Mouse (Mus musculus) cerebellum, postnatal 25 days (tissue): ENCODE measurements at regions not wholly inside any gene's neighbourhood (a gene's known extent, or its start where the extent isn't known, plus 50 kb on each side); places are given as distances from the start of the nearest gene placed in this dataset.
A peak's percentile ranks its signal among the peaks of the same experiment; 100 is the strongest.
"Not testable (repeated sequence)": the region's sequence is repeated elsewhere in the genome, so short reads cannot be mapped to it uniquely, and the experiment has no call there.

Source experiments
- DNase-seq, 2 experiments: peaks; one replicate each; pipeline ENCODE4 v3.0.0; 2021; ENCODE audit warnings: mixed read lengths in 2 of 2

DNA sequence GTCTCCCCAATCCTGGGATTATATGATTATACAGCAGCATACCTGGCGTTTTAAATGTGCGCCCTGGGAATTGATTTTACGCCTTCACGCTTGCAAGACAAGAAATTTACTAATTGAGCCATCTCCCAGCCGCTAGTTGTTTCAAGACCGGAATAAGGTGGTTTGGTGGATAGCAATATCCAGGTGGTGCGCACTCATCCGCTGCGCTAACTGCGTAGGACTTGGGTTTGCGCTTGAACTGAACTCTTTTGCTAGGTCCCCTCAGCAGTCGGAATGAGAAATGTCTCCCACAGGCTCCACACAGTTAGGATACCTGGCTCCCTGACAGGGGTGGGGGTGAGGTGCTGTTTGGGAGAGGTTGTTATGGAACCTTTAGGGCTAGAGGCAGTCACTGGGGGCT is 136.4 kb upstream of the Rybp start:
- no peak for DNase-seq

DNA sequence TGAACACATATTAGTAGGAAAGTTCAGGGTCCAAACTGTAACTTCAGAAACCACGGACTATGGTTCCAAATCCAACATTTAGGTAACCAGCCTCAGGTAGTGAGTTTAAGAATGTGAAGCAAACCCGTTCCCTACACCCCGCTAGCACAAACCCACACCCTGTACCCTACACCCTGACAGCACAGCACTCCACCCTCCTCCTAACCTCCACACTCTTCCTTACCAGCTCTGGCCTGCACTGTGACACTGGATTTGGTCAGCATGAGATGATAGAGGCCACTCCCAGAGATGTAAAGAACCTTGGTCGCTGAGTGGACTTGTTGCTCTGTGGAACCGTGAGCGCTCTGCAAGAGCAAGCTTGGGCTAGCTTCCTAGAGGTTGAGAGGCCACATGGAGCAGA is 135.3 kb upstream of the Rybp start:
- DNase-seq = no peak

- DNase-seq = no peak
Measured at GRCm38 (mm10) chr6:100421706-100422578, 134.7 kb upstream of the Rybp start.

GRCm38 (mm10) chr6:100420602-100421001 is 133.3 kb upstream of the Rybp start:
- DNase-seq = no peak

DNA sequence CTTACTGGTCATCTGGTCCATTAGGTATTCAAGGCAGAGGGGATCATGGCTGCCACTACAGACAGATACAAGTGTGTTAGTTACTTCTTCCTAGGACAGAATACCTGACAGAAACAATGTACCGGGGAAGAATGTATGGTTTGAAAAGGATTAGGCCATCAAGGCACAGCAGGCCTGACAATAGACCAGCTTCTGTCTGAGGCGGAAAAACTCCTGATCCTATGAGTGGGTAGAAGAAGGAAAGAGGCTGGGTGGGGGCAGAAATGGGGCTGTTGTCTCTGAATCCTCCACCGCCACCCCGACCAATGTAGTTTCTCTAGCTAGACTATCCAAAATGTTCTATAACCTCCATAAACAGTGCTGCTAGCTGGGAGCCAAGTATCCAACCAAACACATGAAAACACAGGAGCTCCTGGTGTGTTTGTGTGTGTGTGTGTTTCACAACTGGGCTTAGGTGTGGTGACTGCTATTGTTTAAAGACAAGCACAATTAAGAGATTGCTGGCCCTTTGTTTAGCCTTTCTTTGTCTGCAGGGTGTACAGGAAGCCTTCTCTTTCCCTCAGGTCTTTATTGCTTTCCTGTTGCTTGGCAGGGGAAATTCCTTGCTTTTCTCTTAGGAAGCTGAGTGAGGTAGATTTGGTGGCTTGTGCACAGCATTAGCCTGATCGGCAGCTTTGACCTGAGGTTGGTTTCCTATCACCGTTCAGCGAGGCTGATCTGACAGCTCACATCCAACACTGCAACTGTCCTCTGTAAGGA is 132.7 kb upstream of the Rybp start:
- no peak for DNase-seq

DNA sequence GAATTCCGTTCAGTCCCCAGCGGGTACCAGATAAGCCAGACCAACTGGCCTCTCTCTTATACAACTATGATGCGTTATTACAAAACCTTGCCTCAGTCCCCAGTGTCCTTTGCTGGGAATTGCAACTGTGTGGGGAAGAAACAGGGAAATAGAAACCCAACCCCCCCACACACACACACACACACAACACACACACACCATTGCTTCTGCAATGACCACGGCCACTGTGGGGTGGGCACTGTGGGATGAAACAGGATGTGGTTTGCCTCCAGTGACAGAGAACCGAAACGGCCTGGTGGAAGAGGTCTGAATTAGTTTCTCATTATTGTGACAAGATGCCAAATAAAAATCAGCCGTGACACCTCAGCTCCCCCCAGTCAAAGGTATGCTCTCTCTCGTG is 128.8 kb upstream of the Rybp start:
- no peak for DNase-seq

DNA sequence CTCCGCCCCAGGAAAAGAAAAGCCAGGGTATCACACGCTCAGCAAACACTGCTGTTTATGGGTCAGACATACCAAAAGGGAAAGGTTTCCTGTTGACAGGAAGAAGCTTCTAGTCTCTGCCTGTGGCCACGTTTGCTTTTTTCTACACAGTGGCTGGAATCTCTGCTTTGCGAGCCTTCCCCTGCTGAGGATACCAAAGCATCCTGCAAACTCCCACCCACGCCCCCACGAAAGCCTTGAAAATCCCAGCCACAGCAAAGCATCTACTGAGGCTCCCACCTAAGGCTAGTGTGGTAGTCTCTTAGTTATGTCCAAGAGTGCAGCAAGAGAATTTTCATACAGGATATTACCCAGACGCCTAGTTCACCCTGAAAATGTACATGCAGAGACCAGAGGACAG is 128.2 kb upstream of the Rybp start:
- no peak for DNase-seq

- no peak for DNase-seq
Measured at GRCm38 (mm10) chr6:100414836-100415235, 127.6 kb upstream of the Rybp start.

- no peak for DNase-seq
Measured at GRCm38 (mm10) chr6:100412486-100412885, 125.2 kb upstream of the Rybp start.

DNA sequence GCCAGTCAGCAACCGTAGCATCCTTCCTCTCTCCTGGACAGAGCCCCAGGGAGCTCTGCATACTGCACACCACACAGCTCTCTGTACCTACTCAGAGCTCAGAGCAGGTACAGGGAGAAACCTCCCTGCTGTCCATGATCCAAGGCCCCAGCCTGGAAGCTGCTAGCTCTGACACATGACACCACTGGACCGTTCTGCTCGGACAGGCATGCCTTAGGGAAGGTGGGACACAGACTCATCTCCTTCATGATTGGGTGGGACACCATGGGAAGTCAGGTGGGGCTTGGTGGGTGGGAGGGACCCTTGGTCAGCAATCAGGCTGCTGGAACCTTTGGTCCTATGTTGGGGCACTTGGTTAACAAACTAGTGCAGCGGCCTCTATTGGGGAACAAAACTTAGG is 124.7 kb upstream of the Rybp start:
- DNase-seq = no peak

DNA sequence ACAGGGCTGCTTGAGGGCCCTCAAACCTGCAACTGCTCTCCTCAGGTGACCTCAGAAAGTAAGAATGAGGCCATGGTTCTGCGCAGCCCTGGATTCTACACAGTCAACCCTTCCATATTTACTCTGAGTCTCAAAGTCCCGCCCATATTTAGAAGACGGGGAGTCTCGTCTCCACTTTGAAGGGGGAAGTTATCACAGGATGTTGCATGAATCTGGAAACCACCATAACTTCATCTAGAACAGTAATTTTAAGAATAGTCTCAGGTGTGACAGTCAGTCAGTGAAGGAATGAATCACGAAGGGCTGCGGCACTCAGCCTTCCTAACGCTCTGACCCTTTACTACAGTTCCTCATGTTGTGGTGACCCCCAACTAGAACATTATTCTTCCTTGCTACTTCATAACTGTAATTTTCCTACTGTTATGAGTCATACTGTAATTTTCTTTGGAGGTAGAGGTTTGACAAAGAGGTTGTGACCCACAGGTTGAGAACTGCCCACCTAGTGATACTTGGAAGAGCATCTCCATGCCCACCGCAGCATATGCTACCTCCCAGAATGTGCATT is 122.9 kb upstream of the Rybp start:
- no peak for DNase-seq

DNA sequence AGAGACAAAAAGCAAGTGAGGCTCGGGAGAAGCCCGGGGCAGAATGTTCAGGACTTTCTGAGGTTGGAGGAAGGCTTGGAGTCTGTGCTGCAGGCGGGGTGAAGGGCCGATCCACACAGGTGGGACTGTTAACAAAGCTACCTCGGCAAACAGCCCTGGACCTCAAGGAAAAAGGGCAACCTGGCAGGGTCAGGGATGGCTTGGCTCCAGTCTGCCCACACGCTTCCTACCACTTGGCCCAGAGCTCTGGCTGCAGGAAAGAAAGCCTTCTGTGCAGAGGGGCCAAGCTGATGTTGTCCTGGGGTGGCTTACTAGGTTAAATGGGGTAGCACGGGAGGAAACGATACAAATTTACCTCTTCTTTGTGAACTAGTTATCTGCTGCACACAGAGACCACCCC is 121.5 kb upstream of the Rybp start:
- peak in 1 of 2 experiments; percentile 24 for DNase-seq

- DNase-seq = no peak
Measured at GRCm38 (mm10) chr6:100406504-100406903, 119.2 kb upstream of the Rybp start.

DNA sequence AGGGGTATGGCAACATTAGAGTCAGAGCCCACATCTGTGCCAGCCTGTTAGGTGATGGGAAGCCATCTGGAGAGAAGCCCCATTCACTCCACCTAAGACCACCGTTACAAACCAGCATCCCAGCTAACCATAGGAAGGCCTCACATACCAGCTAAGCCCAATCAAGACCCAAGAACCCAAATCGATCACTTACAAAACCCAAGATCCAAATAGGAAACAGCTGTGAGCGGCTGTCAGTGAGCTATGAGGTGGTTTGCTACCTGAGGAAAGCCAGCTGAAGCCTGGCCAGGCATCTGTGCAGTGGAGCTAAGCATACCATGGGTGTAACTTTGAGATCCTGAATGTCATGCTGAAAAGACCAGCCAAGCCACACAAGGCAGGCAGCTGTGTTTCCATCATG is 116.9 kb upstream of the Rybp start:
- DNase-seq = no peak

DNA sequence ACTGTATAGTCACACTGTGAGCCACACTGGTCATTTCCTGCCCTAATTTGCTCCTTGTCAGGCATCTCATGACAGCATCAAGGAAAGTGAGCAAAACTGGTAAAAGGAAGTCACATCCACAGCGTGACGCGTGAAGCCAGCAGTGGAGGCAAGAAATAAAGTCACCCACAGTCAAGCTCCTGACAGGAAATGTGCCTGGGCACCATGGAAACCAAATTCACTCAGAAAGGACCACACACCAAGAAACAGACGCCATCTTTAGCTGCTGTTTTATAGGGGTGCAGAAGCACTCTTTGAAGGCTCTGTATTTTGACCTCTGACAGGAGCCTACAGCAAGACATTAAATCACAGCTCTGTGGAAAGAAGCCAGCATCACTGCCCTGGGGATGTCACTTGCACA is 115.4 kb upstream of the Rybp start:
- DNase-seq = no peak

- DNase-seq = no peak
Measured at GRCm38 (mm10) chr6:100401728-100402127, 114.4 kb upstream of the Rybp start.

GRCm38 (mm10) chr6:100399387-100399786 is 112.1 kb upstream of the Rybp start:
- not testable (repeated sequence) for DNase-seq

DNA sequence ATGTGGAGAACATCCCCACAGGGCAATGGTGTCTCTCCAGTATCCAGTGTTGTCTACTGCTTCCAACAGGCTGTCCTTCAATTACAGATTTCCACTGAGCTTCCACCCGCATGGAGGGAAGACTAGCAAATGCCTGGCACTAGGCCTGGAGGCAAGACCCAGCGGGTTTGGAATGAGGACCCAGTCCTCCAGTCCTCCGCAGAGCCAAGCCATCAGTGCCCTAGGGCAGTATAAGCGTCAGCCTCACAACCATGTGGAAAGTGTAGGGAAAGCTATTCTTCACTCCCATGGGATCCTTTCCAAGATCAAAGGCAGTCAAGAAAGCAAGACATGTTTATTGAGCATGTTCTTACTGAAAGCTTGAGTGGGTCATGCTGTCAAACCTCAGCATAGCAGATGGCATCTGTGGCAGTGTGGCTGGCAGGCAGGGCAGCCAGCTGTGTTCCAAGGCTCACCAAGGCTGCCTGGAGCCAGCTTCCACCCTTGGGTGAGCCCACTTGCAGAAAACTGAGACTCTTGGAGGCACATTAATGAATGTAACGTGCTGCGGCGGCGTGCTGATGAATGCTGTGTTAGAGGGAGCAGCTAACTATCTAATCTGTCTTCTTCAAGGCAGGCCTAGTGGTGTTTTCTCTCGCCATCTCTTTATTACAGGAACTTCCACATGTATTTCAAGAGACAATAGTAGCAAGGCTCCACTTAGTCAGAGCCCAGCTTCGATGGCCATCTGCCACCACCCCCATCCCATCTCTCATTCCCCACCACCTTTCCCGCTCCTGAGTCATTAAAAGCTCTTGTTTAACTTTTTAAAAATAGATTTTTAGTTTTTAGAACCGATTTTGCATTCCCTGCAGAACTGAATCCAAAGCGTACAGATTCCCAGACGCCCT is 109.3 kb upstream of the Rybp start:
- no peak for DNase-seq

DNA sequence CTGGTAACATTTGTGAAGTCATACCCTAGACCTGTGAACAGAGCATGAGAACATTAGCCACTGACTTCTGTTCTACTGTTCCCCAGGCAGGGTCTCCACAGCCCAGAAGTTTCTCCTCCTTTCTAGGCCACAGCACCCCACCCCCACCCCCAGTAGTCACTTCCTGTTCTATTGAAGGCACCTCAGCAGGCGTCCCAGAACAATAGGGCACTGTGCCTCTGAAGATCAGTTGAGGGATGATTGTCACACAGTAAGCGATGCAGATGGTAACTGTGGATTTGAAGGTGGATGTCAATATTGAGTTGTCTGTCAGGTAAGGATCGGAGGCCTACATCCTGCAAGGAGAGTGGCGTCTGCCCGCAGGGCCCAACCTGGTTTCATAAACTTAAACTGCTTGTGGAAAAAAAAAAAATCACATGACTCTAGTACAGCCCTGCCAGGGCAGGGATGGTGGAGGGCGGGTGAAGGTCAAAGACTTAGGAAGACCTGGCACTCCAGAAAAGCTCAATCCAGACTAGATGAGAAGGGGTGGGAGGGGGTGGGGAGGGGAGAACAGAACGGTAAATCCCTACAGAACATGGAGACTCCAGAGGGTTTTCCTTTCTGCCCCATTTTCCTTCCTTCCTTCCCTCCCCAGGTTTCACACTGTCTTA is 103.1 kb upstream of the Rybp start:
- no peak for DNase-seq

- DNase-seq = no peak
Measured at GRCm38 (mm10) chr6:100387042-100387441, 99.8 kb upstream of the Rybp start.

GRCm38 (mm10) chr6:100385640-100386039 is 98.4 kb upstream of the Rybp start:
- DNase-seq = no peak

DNA sequence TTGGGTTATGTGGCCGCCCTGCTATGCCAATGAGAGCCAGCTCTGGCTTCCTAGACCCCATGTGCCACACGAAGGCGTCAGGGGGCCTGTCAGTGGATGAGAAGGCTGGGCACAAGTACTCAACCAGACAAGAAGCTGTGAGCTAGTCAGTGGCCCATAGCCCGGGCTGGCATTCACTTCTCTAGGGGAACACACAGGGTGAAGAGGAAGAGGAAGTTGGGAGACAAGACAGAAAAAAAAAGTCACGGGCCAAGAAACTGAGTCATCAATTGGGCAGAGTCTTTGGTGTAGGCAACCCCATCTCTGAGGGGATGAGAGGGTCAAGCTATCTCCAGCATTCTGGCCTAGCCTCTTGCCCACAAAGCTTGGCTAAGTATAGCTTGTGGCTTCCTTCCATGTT is 93.8 kb upstream of the Rybp start:
- DNase-seq = no peak
